Mouse (Mus musculus): Measurements from ENCODE around the gene Calhm2. TPM values are rescaled to one million over a fixed set of nuclear protein-coding genes. Genes with fewer than 3 reads are reported as not detected.
"Not testable (repeated sequence)": the region's sequence is repeated elsewhere in the genome, so short reads cannot be mapped to it uniquely, and the experiment has no call there.

Calhm2 gene
- total RNA-seq, 2 experiments from 2014 or later: 5.1 to 5.5 TPM

- no peak for DNase-seq (ENCODE audit: low spot score in 2 of 2)
Observed at GRCm38 (mm10) chr19:47151332-47152061, 13.4 kb upstream of the Calhm2 start.

GRCm38 (mm10) chr19:47149854-47150253 lies 11.8 kb upstream of the Calhm2 start:
- no peak for DNase-seq (ENCODE audit: low spot score in 2 of 2)

DNA sequence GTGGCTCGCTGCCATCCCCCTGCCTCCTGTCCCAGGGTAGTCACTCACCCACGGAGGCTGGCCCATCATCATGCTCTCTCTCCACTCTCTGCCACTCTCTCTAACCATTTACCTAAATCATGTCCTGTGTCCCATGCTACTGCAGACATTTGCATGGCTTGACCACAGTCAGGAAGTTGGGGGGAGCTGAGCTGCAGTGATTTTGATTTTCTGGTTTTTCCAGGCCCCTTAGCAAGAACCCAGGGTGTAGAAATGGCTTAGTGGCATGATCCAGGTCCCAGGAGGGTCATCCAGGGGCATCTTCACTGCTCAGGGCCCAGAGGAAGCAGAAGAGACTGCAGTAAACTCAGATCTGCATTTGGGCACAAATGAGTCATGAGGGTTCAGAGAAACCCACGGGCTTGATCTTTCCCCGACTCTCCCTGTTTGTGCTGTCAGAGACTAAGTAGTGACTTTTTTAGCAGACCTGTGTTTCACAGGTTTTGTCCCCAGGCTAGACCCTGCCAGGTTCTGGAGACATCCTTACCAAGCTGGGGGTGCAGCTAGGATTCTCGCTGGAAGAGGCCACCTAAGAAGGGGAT lies 10.3 kb upstream of the Calhm2 start:
- DNase-seq (ENCODE audit: low spot score in 2 of 2): no peak

- DNase-seq (ENCODE audit: low spot score in 2 of 2): no peak
Observed at GRCm38 (mm10) chr19:47144154-47144553, 6.1 kb upstream of the Calhm2 start, which contains the start of gene Calhm1. Gene Calhm1, minus strand, starts transcription at chr19:47144254.

DNA sequence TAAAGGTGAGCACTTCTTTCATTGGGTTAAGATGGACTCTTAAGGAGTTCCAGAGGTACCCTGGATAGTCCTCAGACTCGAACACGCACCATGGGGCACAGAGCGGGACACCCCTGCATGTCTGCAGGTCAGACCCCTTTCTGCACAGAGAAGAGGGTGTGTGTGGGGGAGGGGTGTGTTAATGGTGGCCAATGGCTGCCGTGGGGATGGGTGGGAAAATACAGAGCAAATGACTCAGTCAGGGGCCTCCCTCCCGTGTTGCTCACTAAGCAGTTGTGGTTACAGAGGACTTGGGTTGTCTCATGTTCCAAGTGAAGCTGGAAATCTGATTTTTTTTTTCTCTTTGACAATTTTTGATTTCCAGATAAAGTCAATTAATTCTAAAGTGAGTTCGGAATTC lies 4.3 kb upstream of the Calhm2 start:
- no peak for DNase-seq (ENCODE audit: low spot score in 2 of 2)

DNA sequence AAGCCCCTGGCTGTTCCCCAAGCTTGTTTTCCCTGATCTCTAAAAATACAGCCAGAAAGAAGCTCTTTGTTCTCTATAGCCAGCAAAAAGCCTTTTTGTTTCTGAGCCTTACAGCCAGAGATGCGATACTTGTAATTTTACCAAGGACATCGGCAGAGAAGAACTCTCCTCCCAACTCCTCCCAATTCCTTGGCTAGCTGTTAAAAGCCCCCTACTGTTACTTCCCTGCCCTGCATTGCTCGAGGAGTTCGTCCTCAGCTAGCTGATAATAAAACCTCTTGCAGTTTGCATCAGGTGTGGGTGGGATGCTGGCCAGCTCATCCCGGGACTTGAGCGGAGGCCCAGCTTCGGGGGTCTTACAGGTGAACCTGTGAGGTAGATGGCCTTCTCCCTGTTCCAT lies 1.5 kb upstream of the Calhm2 start:
- DNase-seq (ENCODE audit: low spot score in 2 of 2): not testable (repeated sequence)

- DNase-seq (ENCODE audit: low spot score in 2 of 2): peak; percentile 55 to 57
Observed at GRCm38 (mm10) chr19:47137051-47137581, 978 bp downstream of the Calhm2 start.

GRCm38 (mm10) chr19:47136170-47136569 lies 1.9 kb downstream of the Calhm2 start:
- no peak for DNase-seq (ENCODE audit: low spot score in 2 of 2)

DNA sequence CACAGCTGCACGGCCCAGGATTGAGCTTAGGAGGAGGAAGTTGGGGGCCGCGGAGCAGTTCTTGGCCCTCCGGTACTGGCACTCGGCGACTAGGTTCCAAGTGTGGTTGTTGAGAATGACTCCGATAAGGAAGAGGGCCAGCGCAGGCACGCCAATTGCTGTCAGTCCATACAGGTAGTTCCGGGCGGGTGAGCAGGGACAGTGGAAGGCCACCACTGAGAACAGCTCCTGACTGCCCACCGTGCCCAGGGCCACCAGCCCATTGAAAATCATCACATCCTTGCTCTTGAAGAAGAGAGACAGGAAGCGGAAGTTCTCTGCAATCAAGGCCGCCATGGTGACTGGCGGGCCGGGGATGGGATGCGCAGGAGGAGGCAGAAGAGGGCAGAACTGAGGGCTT lies 2.5 kb downstream of the Calhm2 start:
- DNase-seq (ENCODE audit: low spot score in 2 of 2): no peak

DNA sequence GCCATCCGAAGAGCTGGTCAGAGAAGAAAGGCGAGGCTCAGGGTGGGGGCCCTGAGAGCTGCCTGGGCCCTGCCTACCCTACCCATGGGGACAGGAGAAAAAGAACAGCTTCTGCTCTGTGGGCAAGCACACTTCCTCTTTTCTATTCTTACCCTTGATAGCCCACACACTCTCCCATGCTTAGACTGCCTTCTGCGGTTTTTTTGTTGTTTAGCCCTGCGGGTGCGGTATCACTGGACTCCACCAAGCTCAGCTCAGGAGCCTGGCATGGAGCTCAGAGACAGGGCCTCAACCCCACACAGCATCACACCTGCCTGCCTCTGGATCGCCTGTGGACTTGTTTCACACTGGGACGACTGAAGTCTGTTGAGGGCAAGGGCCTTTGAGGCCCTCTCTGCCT lies 4.9 kb downstream of the Calhm2 start:
- DNase-seq (ENCODE audit: low spot score in 2 of 2): no peak

DNA sequence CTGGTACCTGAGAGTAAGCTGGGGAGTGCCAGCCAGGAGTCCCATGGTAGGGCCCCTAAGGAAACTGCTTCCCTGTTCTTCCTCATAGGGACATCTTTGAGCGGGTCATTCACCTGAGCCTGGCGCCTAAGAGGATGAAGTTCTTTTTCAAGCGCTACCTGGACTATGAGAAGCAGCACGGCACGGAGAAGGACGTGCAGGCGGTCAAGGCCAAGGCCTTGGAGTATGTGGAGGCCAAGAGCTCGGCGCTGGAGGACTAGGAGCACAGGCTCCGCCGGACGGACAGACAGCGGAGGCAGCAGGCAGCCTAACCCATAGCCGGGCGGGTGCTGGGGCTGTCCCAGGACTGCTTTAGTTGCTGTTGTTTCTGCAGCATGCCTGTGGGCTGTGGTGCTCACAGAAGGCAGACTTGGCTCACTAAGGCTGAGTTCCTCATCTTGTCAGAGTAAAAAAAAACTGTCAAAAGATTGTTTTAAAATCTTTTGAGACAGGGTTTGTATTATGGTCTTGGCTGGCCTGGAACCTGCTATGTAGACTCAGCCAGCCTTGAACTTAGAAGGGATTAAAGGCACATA lies 7.5 kb downstream of the Calhm2 start:
- DNase-seq (ENCODE audit: low spot score in 2 of 2): no peak

DNA sequence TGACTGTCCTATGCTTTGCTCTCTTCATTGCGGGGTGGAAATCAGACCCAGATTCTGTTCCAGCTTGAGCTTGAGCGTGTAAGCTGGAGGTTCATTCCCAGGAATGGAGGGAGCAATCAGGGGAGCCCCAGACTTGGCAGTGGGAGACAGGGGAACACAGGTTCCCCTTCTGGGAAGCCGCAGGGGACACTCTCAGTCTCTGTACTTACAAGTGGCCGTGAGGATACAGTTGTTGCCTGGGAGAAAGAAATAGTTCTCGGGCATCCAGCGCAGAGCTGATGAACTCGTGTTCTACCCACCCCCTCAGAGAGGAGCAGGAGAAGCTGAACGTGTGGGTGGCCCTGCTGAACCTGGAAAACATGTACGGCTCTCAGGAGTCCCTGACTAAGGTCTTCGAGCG lies 9.3 kb downstream of the Calhm2 start:
- DNase-seq (ENCODE audit: low spot score in 2 of 2): no peak

- DNase-seq (ENCODE audit: low spot score in 2 of 2): no peak
Observed at GRCm38 (mm10) chr19:47128164-47128563, 9.9 kb downstream of the Calhm2 start.

DNA sequence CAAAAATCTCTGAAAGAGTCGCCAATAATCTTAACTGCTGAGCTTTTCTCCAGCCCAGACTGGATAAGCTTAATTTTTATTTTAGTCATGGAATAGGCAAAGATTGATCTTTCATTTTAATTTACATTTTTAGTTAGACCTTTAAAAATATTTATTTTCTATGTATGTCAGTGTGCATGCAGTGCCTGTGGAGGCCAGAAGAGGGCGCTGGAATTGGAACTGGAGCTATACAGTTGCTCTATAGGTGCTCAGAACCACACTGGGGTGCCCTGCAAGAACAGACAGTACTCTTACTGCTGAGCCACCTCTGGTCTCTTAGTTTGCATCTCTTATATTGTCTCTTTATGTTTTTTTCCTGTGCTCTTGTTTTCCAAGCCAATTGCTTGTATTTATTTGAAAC lies 15.3 kb downstream of the Calhm2 start:
- DNase-seq (ENCODE audit: low spot score in 2 of 2): no peak

DNA sequence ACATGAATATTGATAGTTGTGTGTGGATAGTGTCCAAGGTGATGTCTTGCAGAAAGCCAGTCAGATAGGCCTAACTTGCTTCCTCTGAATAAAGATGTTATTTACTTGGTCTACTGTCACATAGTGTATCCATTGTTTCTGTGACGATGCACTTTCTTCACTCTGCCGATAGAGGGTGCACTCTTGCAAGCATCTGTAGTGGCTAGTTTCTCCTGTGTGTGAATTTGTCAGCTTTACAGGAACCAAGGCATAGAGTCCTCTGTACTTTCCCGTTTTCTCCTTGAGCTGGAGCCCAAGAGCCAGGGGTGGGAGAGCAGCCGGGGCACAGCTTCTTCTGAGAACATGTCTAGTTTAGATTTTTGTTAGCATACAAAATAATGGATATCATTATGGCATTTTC lies 17.0 kb downstream of the Calhm2 start:
- no peak for DNase-seq (ENCODE audit: low spot score in 2 of 2)

GRCm38 (mm10) chr19:47118634-47119033 lies 19.5 kb downstream of the Calhm2 start:
- DNase-seq (ENCODE audit: low spot score in 2 of 2): no peak

DNA sequence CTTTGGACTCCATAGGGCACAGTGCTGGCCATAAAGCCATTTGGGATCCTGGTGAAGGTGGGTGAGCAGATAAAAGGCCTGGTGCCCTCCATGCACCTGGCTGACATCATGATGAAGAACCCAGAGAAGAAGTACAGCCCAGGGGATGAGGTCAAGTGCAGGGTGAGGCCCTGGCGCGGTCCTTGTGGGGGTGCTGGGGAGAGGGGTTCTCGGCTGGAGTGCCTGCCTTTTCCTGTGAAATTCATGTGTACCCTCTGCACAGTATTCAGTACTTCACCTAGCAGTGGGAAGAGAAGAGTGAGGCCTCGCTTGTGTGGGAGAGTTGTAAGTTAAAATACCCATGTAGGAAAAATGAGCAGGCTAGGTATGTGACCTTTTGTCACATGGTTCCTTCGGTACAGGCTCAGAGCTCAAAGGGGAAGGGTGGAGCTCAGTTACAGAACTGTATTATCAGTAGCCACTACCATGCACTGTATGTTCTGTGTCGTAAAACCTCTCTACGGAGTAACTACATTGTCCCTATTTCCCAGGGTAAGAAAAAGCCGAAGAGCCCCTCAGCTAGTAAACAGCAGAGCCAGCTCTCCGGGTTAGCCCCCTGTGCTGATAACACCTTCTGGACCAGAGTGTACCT lies 33.3 kb downstream of the Calhm2 start:
- DNase-seq (ENCODE audit: low spot score in 2 of 2): no peak

DNA sequence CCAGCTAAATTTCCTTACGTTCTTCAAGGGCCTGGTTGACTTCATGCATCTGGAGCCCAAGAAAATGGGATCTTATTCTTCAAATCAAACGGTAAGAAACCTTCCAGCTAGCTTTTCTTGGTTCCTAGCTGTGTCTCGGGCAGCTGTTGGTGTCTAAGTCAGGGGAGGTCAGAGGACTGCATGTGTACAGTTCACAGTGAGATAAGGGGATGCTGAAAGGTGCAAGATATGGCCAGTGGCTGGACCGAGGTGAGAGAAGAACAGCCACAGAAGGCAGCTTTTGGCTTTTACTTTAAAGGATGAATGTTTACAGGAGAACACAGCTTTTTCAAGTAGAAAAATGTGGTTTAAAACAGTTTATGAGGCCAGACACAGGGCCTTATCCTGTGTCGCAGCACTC lies 37.0 kb downstream of the Calhm2 start:
- DNase-seq (ENCODE audit: low spot score in 2 of 2): no peak

DNA sequence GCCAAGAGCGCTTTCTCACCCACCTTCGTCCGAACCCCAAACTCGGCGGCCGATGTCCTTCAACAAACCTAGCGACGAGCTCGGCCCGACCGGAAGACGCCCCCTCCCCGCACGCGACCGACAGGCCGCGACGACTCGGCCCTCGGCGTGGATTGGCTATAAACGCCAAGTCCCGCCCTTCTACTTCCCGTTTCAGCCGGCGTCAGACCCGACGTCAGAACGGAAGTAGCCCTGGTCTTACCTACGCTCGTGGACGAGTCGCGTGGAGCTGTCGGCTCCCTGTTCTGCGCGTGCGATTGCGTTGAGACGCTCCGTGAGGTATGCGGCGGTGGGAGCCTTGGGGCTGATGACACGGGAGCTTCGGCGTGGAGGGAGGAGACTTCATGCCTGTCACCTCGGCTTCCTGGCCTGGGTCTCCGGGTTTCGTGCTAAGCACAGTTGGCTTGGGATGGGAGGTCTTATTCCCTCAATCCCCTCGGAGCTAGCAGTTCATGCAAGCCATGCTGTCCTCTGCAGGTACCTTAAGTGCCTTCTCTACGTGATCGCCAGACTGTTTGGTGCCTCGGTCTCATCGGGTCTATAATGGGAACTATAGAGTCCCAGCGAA lies 47.4 kb downstream of the Calhm2 start, which contains the start of the genes Usmg5 and Pdcd11:
Usmg5 (minus strand) TSS at position 98 of the 607 bp plus-strand sequence.
Pdcd11 (plus strand) TSS at position 219 of the 607 bp plus-strand sequence.
- peak; percentile 91 for DNase-seq (ENCODE audit: low spot score in 2 of 2)

DNA sequence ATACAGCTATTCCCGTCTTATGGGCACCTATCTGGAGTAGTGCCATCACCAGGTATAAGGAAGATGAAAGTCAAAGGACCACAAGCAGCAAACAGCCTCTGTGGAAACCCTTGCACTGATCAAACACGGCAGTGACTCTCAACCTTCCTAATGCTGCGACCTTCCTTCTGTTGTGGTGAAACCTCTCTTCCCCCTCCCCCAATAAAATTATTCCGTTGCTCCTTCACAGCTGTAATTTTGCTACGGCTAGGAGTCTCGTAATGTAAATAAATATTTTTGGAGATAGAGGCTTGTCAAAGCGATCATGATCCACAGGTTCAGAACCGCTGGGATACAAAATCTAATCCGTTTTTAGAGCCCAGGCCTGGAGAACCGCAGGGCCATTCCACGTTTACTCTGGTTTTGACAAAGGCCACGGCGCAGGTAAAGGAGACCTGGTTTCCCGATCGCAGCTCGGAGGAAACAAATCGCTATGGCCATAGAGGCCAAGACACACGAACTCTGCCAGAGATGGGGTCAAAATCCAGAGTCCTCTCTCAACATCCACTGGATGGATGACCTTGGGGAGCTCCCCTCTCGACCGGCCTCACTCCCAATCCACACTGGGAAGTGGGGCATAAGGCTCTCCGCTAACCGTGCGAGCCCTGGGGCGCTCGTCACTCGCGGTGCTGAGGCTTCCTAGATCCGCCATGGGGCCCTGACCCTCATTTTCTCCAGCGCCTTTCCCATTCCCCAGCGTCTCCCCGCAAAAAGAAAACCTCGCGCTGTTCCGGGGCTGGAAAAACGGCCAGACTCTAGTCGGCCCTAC lies 48.2 kb downstream of the Calhm2 start:
- no peak for DNase-seq (ENCODE audit: low spot score in 2 of 2)

Measured in adrenal gland, adult 18-20 months (tissue).